Mouse (Mus musculus) stomach, postnatal 0 days (tissue): ENCODE measurements at regions not wholly inside any gene's neighbourhood (a gene's known extent, or its start where the extent isn't known, plus 50 kb on each side); places are given as distances from the start of the nearest gene placed in this dataset.

Source experiments
- ATAC-seq: fragments of 200-750 bp; cut with Nextera tagmentation; 2 replicates; pipeline ENCODE4 v1.8.0; 2017; ENCODE audit not compliant: low FRiP score, low TSS enrichment
- DNase-seq: peaks from one replicate; pipeline ENCODE4 v3.0.0-alpha.2; 2016; ENCODE audit warnings: low spot score
- H3K27ac ChIP-seq: fragments of 300-500 bp; sonication (generic); replicated peaks from 2 replicates; pipeline ENCODE4 v1.5.1; 2014; ENCODE audit warnings: mild to moderate bottlenecking, control low read depth
- H3K27me3 ChIP-seq: fragments of 300-500 bp; sonication (generic); 2 replicates; pipeline ENCODE4 v1.6.1; 2014; ENCODE audit warnings: low read length; ENCODE audit not compliant: control insufficient read depth, insufficient read depth
- H3K36me3 ChIP-seq: fragments of 300-500 bp; sonication (generic); 2 replicates; pipeline ENCODE4 v1.6.1; 2014; ENCODE audit warnings: low read length, mixed read lengths; ENCODE audit not compliant: control insufficient read depth, insufficient read depth
- H3K4me1 ChIP-seq: fragments of 300-500 bp; sonication (generic); replicated peaks from 2 replicates; pipeline ENCODE4 v1.6.1; 2014; ENCODE audit warnings: antibody characterized with exemption; ENCODE audit not compliant: control insufficient read depth, insufficient read depth
- H3K4me2 ChIP-seq: fragments of 300-500 bp; sonication (generic); replicated peaks from 2 replicates; pipeline ENCODE4 v1.6.1; 2014; ENCODE audit warnings: low read depth, mild to moderate bottlenecking, control low read depth, moderate library complexity
- H3K4me3 ChIP-seq: fragments of 300-500 bp; sonication (generic); 2 replicates; pipeline ENCODE4 v1.5.1; 2014; ENCODE audit warnings: low read depth, low read length, control low read depth
- H3K9ac ChIP-seq: fragments of 300-500 bp; sonication (generic); 2 replicates; pipeline ENCODE4 v1.6.1; 2014; ENCODE audit warnings: mild to moderate bottlenecking, low read length, control low read depth, mixed read lengths
- H3K9me3 ChIP-seq: fragments of 300-500 bp; sonication (generic); 2 replicates; pipeline ENCODE4 v1.6.1; 2016; ENCODE audit warnings: low read length; ENCODE audit not compliant: control insufficient read depth
- CTCF ChIP-seq: IDR thresholded peaks from 2 replicates; pipeline ENCODE4 v1.5.1; 2016; ENCODE audit warnings: antibody characterized with exemption, low read depth, mild to moderate bottlenecking, moderate library complexity
- EP300 ChIP-seq: optimal IDR thresholded peaks from 2 replicates; pipeline ENCODE3; 2016; ENCODE audit warnings: antibody characterized with exemption
- WGBS: fragments of 180-500 bp; shearing (Covaris S2); extraction: QIAGEN DNeasy Blood & Tissue Kit; methylation state at CpG from one replicate; pipeline ENCODE4 v1.1.7; 2014; 5-methylcytosine and 5-hydroxymethylcytosine counted together

DNA sequence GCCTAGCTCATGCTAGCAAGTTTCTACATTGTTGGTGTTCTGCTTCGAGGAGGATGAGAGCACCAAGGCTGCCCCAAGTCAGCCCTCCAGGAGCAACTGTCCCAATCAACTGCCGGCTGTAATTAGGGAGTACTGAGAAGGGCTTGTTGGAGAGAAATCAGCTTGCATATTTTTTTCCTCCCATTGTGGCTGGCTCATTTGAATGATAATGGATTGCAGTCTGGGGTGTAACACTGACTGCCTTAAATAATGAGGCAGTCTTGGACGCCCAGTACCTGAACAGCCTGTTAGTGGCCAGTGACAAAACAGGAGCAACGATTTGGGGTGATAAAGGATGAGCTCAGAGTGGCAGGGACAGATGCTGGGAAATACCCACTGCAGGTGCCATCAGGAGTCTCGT lies 382.8 kb upstream of the Smim15 start:
- DNase-seq (no peak), ATAC-seq (no peak)
- Histone ChIP-seq H3K27ac (no peak overlapping the region), H3K36me3 (no peaks in the 10 kb centered on the region), H3K9me3 (no peaks in the 10 kb centered on the region), H3K27me3 (no peaks in the 10 kb centered on the region), H3K4me3 (no peak overlapping the region), H3K9ac (no peak overlapping the region), H3K4me2 (no peak overlapping the region), H3K4me1 (no peaks in the 10 kb centered on the region)
- 47% methylated on average over 5 of the region's 5 CpGs for WGBS
- no peak for TF ChIP-seq CTCF

DNA sequence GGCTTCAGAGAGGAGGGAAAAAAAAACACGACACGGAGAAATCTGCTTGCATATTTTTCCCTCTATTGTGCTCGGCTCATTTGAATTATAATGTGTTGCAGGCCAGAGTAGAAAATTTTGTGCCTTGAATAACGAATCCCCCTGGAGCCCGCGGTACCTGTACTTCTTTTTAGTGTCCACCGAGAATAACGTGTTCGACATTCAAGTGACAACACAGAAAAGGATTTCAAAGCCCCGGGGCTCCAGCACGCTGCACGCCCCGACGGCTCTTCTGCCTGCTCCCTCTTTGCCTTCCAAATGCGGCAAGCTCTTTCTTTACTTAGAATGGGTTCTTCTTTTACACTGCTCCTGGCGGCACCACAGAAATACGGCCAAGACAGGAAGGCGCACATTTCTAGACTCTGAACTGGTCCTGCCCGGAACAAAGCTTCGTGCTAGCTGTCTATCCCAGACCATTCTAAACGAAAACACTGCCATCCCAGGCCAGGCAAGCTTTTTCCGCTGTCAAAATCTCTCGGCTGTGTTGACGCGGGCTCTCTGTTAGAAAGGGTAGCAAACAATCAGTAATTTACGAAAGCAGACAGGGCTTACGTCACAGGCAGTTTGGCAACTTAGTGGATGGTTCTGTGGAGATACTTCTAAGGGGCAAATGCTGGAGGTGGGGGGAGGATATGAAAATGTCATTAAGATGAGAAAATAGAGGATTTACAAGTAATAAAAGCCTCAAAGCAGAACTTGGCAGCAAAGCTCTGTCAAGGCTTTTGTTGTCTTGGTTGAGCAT lies 398.2 kb upstream of the Smim15 start:
- Histone ChIP-seq H3K27ac (no peak overlapping the region), H3K27me3 (no peaks in the 10 kb centered on the region), H3K9me3 (no peaks in the 10 kb centered on the region), H3K36me3 (no peaks in the 10 kb centered on the region), H3K4me1 (no peaks in the 10 kb centered on the region), H3K4me2 (peak overlapping the region; percentile 59), H3K4me3 (peak overlapping the region; percentile 34), H3K9ac (0 out of 2 replicates have a peak overlapping the region, but pooled peaks have one; percentile 31)
- WGBS, result 8% methylated on average over 27 of the region's 27 CpGs
- 0 out of 2 replicates have a peak, but pooled peaks have one; percentile 2 for TF ChIP-seq CTCF
- TF ChIP-seq EP300, result no peak
- no peak for ATAC-seq
- peak; percentile 29 for DNase-seq

DNA sequence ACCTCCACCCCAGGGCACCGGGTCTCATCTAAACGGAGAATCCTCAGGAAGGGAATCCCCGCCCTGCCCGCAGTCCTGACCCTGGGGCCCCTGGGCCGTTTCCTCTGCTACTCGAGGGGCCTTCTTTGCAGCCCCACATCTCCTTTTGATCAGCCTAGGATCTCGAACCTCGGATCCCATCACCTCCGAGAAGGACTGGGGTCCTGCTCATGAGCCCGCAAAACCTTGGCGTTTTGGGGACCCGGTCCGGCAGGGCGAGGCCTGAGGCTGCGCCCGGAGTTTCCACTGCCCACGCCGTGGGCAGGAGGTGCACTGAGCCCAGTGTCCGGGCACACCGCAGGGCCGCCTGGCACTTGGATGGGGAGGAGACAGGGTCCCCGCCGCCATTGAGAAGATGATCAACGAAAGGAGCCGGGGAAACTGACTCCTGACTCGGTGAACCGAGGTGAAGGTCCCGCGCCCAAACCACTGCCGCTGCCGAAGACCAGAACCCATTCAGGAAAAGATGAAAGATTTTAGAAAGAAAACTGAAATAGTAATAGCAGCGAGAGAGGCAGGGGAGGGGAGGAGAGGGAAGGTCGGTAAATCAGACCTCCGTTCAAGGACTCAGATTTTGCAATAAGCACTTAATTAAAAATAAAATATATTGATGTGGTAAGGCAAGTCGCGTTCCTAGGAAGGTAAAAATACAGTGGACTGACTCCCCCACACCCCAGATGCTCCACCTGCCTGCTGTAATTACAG lies 399.0 kb upstream of the Smim15 start:
- WGBS, result 10% methylated on average over 36 of the region's 36 CpGs
- Histone ChIP-seq H3K4me1 (no peaks in the 10 kb centered on the region), H3K4me3 (peak overlapping the region; percentile 34), H3K4me2 (peak overlapping the region; percentile 59), H3K9me3 (no peaks in the 10 kb centered on the region), H3K27ac (no peak overlapping the region), H3K27me3 (no peaks in the 10 kb centered on the region), H3K36me3 (no peaks in the 10 kb centered on the region), H3K9ac (peak overlapping the region; percentile 43)
- peak; percentile 17 for DNase-seq
- TF ChIP-seq EP300, result no peak
- no peak for ATAC-seq

DNA sequence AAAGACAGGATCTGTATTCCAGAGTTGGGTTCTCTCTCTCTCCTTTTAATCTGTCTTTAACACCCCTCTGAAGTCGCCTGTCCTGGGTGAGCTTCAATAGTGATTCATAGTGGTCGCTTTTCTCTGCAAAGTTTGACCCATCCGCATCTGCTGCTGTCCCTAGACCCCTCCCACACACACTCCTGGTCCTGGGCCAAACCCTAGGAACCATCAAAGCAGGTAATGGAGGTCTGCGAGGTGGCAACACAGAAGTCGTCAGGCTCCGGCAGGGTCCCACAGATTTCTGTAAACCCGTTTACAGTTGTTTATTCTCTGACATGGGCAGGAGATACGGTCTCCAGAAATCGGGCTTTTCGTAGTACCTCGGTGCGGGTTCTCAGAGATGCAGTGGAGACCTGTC lies 399.5 kb upstream of the Smim15 start:
- ATAC-seq (no peak), DNase-seq (no peak)
- H3K27me3 ChIP-seq, result no peaks in the 10 kb centered on the region
- peak overlapping the region; percentile 59 for H3K4me2 ChIP-seq
- H3K27ac ChIP-seq, result no peak overlapping the region
- H3K36me3 ChIP-seq, result no peaks in the 10 kb centered on the region
- no peak for TF ChIP-seq EP300
- TF ChIP-seq CTCF, result no peak
- no peak overlapping the region for H3K9ac ChIP-seq
- 48% methylated on average over 12 of the region's 12 CpGs for WGBS
- H3K4me1 ChIP-seq, result no peaks in the 10 kb centered on the region
- H3K9me3 ChIP-seq, result no peaks in the 10 kb centered on the region
- H3K4me3 ChIP-seq, result peak overlapping the region; percentile 34

DNA sequence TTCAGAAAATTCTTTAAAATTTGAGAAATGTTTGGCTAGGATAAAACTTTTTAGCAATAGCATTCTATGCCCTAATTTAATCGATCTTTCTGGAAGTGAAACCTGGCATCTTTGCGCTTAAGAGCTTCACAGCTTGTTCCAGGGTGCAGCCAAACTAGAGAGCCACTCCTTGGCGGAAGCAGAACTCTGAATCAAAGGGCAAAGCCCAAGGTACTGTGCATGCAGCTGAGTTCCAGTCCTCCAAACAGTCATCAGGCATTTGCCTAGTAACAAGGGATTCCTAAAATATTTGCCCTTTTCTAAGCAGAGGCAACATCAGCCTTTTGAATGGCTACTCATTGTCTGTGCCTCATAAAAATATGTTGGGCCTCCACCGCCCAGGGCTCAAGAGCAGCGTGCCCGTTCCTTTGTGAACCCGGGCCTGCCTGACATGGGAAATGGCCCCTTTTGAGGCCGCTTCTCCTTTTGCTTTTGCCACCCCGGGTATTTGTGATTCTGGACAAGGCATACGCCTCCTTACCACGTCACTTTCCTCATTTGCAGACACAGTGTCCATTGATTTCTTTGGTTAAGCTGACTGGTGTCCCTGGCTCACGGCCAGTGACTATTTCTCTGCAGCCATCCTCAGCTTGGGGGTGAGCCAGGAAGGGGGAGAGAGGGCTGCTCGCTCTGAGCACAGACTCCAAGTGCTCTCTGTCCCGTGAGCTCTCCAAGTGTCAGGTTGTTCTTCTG lies 402.2 kb upstream of the Smim15 start:
- no peak overlapping the region for H3K4me3 ChIP-seq
- 62% methylated on average over 14 of the region's 14 CpGs for WGBS
- no peaks in the 10 kb centered on the region for H3K27me3 ChIP-seq
- no peak overlapping the region for H3K4me2 ChIP-seq
- H3K36me3 ChIP-seq, result no peaks in the 10 kb centered on the region
- DNase-seq (peak; percentile 25), ATAC-seq (0 out of 2 replicates have a peak, but pooled peaks have one; percentile 21)
- TF ChIP-seq EP300, result no peak
- no peak for TF ChIP-seq CTCF
- H3K27ac ChIP-seq, result no peak overlapping the region
- H3K9ac ChIP-seq, result no peak overlapping the region
- H3K9me3 ChIP-seq, result no peaks in the 10 kb centered on the region
- H3K4me1 ChIP-seq, result no peaks in the 10 kb centered on the region
